Mouse (Mus musculus) small intestine, adult 2 months (tissue): ENCODE measurements around the gene Lgals1.

Experiments
- CTCF ChIP-seq: fragments of 200-500 bp; IDR thresholded peaks from 2 replicates; pipeline ENCODE4 v1.5.1; 2012; ENCODE audit warnings: low read depth, mild to moderate bottlenecking, control low read depth, inconsistent platforms, low read length, moderate library complexity, mixed read lengths; ENCODE audit not compliant: insufficient replicate concordance, insufficient read length; ENCODE audit errors: extremely low read depth
- POLR2A ChIP-seq: fragments of 200-500 bp; IDR thresholded peaks from 2 replicates; pipeline ENCODE4 v1.6.1; 2012; ENCODE audit warnings: low read depth, mild to moderate bottlenecking, control low read depth, inconsistent platforms, low read length, moderate library complexity

GRCm38 (mm10) chr15:78940325-78940724 lies 13.8 kb downstream of the Lgals1 start:
- no peak for TF ChIP-seq POLR2A
- TF ChIP-seq CTCF, result no peak
